Mouse (Mus musculus) ES-Bruce4 (cell line): ENCODE results near the gene Hibch.

Source experiments
- CTCF ChIP-seq: IDR thresholded peaks from one replicate; pipeline ENCODE4 v1.8.1; 2011; ENCODE audit warnings: low read depth, low read length
- EP300 ChIP-seq: IDR thresholded peaks from 2 replicates; pipeline ENCODE4 v1.6.1; 2011; ENCODE audit warnings: low read depth, low read length; ENCODE audit not compliant: insufficient read depth

DNA sequence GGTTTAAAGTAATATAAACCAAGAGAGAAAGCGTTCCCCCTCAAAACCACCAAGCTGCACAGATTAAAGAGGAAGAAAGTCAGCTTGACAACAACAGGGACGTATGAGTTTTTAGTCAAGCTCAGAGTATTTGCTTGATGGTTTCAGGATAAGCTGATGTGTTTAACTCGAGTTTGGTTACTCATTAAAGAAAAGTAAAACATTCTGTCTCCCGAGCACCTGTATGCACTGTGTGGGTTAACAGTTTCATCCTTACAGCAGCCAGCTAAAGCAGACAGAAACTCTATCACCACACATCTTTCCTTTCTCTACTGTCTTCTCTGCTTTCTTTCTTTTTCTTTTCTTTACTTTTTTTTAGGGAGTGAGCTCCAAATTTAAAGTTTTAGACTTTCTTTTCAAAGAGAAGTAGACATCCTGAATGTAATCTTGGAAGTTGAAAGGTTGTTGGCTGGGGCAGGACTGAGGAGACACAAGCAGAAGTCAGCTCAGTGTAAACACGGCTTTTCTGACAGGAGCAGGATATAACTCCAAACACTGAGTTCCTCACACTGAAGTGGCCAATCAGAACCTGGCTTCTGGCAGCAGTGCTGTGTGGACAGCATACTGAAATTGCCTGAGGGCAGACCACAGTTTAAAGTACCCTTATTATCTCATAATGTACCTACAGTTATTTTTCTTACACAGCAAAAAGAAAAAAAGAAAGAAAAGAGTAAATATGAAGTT is 106.6 kb downstream of the Hibch start:
- TF ChIP-seq CTCF (no peak), EP300 (no peak)
